Mouse (Mus musculus) olfactory bulb, adult 2 months (tissue): ENCODE measurements at regions not wholly inside any gene's neighbourhood (a gene's known extent, or its start where the extent isn't known, plus 50 kb on each side); places are given as distances from the start of the nearest gene placed in this dataset.

Source experiments
- CTCF ChIP-seq: fragments of 200-500 bp; IDR thresholded peaks from 2 replicates; pipeline ENCODE4 v1.5.1; 2012; ENCODE audit warnings: low read depth, mild to moderate bottlenecking, low read length, moderate library complexity; ENCODE audit not compliant: insufficient read depth
- POLR2A ChIP-seq: fragments of 200-500 bp; IDR thresholded peaks from 2 replicates; pipeline ENCODE4 v1.6.1; 2012; ENCODE audit warnings: mild to moderate bottlenecking, low read depth, low read length, moderate library complexity; ENCODE audit not compliant: insufficient read depth

GRCm38 (mm10) chr4:7245653-7246052, 993.2 kb downstream of the Car8 start:
- TF ChIP-seq POLR2A (no peak), CTCF (no peak)
